Mouse (Mus musculus) CD4-positive, CD25-positive, alpha-beta regulatory T cell, adult 4 months (primary cell): ENCODE results near the gene Iqschfp. TPM values are rescaled to one million over a fixed set of nuclear protein-coding genes. Genes with fewer than 3 reads are reported as not detected.

Source experiments
- ATAC-seq: one replicate; pipeline ENCODE4 v1.8.0; 2017
- polyA plus RNA-seq, 2 experiments: library from polyadenylated mRNA; unstranded; fragments of 100-300 nt; shearing (Covaris generic); gene quantifications; one replicate each; pipeline ENCODE4 v1.2.1; 2017

Iqschfp gene
- polyA plus RNA-seq, 2 experiments from 2014 or later: not detected

DNA sequence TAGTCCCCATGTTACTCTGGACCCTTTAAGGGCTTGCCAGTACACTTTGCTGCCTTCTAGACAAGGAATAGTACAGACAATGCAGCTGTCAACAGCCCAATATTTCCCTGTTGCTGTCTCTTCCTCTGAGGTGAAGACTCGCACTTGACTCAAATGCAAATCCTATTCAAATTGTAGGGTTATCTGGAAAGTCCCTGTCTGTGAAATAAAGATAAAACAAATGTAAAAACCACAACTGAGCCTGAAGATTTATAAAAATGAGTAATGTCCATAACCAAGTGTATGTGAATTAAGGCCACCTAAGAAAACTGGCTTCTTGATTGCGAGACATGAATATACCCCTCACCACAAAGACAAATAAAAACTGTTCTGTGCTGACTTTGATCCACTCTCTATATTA lies 347.9 kb downstream of the Iqschfp start:
- ATAC-seq: no peak

DNA sequence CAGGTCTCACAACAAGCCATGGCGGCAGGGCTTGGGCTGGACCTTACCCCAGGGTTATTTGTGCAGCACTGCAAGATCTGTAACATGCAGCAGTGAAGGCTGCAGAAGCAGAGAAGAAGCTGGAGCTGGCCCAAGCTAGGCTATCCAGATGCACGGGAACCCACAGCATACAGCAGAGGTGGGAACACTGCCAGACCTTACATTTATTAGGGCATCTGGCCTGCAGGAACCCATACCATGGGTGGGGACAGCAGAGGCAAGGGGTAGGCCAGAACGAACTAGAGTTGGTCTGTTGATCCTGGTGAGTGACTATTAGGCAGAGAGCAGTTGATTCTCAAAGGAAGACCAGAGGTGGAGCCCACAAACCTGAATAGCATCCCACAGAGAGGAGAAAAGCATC lies 351.2 kb downstream of the Iqschfp start:
- no peak for ATAC-seq

- no peak for ATAC-seq
Measured at GRCm38 (mm10) chr3:68246154-68246553, 354.1 kb downstream of the Iqschfp start.

DNA sequence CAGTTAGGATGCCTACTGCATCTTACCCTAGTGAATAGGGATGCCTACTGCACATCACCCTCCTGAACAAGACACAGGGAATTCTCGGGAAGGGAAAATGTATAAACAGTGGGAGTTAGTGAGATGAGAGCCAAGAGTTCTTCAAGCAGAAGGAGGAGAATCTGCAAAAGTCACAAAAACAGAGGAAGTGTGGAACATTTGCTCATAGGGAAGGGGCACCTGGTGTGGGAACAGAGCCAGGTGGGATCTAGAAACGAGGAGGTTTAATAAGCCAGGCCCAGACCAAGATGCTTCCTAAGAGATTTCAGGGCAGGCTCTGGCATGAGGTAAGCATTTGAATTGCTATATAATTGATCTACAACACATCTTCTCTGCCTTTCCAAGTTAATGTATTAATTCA lies 358.6 kb downstream of the Iqschfp start:
- no peak for ATAC-seq

GRCm38 (mm10) chr3:68252335-68252734 lies 360.3 kb downstream of the Iqschfp start:
- no peak for ATAC-seq

GRCm38 (mm10) chr3:68262304-68262703 lies 370.3 kb downstream of the Iqschfp start:
- no peak for ATAC-seq

DNA sequence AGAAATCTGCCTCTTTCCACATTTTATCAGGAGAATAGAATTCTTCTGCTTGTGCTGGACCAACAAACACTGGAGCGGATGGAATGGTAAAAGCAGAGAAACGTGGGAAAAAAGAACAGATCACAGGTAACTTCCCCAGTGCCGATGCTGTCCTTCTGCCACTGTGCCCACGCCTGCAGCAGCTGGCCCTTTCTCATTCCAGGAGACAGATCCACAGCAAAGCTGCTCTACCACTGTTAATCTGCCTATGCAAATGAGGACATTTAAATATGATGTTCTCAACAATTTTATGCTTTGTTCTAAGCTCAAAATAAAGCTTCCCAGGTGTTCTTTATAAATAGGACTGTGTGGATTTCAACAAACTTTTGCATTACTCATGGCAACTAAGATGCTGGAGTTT lies 375.9 kb downstream of the Iqschfp start:
- no peak for ATAC-seq

DNA sequence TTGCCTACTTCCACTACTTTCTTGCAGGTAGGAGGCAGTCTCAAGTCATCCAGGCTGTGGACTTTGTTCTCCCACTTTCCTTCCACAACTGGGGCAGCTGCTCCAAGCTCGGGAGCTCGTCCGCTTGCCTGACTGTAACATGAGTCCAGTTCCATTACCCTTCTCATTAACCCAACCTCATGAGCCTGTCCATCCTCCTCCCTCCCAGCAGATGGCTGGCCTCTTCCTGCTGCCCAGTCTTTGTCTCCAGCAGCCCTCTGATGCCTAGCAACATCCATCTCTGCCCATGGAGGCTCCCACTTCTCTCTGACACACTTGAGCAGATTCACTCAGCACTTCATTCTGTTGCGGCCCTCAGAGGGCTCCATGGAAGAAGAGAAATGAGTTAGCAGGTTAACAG lies 377.2 kb downstream of the Iqschfp start:
- ATAC-seq: no peak

DNA sequence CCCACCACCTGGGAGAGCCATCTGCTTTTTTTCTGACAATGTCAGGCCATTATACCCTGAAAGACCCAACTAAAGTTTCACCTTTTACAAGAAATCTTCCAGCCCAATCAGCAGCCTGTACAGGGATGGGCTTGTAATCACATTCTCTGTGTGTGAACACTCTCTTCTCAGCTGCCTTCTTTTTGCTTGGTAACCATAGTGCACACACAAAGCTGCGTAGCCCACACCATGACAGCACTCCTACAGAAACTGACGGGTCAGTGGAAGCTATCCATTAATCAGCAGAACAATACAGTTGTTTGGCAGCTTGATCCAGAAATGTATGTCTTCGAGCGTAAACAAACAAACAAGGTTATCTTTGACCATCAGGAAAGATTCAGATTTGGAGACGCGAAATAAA lies 378.2 kb downstream of the Iqschfp start:
- no peak for ATAC-seq

GRCm38 (mm10) chr3:68271457-68271856 lies 379.4 kb downstream of the Iqschfp start:
- ATAC-seq: no peak

GRCm38 (mm10) chr3:68271881-68272280 lies 379.8 kb downstream of the Iqschfp start:
- no peak for ATAC-seq

GRCm38 (mm10) chr3:68282844-68283594 lies 391.0 kb downstream of the Iqschfp start:
- no peak for ATAC-seq

GRCm38 (mm10) chr3:68283595-68283991 lies 391.6 kb downstream of the Iqschfp start:
- no peak for ATAC-seq

GRCm38 (mm10) chr3:68284500-68284899 lies 392.5 kb downstream of the Iqschfp start:
- no peak for ATAC-seq

- ATAC-seq: no peak
Measured at GRCm38 (mm10) chr3:68296752-68297151, 404.7 kb downstream of the Iqschfp start.

- no peak for ATAC-seq
Measured at GRCm38 (mm10) chr3:68305647-68306046, 413.6 kb downstream of the Iqschfp start.

GRCm38 (mm10) chr3:68306726-68307125 lies 414.7 kb downstream of the Iqschfp start:
- no peak for ATAC-seq

- no peak for ATAC-seq
Measured at GRCm38 (mm10) chr3:68325575-68325974, 433.5 kb downstream of the Iqschfp start.

DNA sequence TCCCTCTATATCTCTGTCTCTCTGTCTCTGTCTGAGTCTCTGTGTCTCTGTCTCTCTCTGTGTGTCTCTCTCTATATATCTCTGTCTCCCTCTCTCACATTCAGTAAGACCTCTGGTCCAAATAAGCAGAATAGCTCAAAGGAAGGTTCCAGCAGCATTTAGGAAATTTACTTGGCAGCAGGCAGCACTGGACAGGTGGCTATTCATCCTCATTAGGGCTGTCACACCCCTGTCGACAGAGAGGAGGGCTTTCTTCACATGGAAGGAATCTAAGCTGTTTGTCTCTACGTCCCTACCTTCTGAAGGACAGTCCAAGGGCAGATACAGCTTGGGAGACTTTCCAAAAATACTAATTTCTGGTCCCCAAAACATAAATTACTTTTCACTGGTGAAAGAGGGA lies 440.5 kb downstream of the Iqschfp start:
- no peak for ATAC-seq

DNA sequence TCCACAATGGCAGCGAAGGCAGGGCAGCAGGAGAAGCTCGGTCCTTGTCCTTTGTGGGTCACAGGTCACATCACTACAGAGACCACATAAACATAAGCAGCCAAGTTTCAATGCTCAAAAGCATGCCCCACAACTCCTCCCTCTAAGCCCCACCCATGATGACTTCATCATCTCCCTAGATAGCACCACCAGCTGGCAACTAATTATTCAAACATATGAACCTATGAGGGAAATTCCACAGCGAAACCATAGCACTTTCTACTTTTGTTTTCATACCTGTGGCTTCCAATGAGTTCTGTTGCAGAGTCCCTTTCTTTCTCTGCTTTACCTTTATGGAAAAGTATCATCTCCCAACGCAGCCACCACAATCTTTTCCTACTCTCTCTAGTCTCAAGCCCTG lies 443.5 kb downstream of the Iqschfp start:
- no peak for ATAC-seq

DNA sequence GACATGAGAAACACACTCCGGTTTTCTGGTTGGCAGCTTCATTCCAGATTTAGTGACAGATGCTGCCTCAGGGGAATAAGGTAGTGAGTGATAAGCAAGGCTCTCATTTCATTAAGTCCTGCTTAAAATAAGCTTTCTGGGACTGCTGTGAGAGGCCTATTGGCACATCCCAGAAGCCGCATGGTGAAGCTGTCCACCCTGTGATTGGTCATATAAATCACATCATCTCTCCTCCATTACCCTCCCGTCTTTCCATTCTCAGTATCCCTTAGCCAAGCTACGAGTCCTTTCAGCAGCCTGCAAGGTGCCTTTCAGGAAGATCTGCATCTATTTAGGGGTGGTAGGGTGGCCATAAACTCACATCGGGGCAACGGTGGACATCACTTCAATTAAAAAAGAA lies 458.6 kb downstream of the Iqschfp start:
- no peak for ATAC-seq

GRCm38 (mm10) chr3:68351461-68351860 lies 459.4 kb downstream of the Iqschfp start:
- ATAC-seq: no peak

DNA sequence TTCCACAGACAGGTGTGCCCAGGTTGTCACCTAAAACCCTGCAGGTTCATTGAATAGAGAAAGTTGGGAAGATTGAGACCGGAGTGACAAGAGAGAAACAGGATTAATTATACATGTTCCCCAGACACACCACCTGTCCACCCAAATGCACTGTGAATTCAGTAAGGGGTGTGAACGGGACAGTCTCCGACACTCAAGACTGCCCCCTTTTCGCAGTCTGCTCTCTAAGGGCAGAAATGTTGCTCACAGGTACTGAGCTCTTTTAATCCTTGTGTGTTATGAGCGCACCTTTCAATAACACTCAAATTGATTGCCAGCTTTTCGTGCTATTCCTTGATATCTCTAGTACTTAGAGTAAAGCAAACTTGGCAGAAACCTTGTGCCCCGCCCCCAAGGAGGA lies 460.9 kb downstream of the Iqschfp start:
- no peak for ATAC-seq

- no peak for ATAC-seq
Measured at GRCm38 (mm10) chr3:68353492-68353891, 461.5 kb downstream of the Iqschfp start.

DNA sequence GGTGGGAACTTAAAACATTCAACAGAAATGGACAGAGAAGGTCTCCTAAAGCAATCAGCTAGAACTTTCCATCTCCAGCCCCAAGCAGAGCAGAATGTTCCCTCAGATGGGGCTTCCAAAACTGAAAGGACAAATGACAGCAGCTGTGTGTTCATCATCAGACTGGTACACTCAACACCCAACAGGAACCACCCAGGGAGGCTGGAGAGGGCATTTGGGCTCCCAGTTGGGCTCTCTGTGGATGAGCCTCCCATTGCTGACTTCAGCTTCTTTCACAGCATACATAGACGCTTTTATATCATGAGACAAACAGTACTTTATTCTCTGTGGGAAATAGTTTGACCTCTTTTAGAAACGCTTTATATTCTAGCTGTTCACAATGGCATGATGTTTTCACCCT lies 464.5 kb downstream of the Iqschfp start:
- no peak for ATAC-seq
